Mouse (Mus musculus): ENCODE results near the gene Tnks1bp1. TPM values are rescaled to one million over a fixed set of nuclear protein-coding genes. Genes with fewer than 3 reads are reported as not detected.
A peak's percentile ranks its signal among the peaks of the same experiment; 100 is the strongest.

Gene Tnks1bp1
- polyA plus RNA-seq, 1 experiment from 2014 or later = 20.1 TPM

DNA sequence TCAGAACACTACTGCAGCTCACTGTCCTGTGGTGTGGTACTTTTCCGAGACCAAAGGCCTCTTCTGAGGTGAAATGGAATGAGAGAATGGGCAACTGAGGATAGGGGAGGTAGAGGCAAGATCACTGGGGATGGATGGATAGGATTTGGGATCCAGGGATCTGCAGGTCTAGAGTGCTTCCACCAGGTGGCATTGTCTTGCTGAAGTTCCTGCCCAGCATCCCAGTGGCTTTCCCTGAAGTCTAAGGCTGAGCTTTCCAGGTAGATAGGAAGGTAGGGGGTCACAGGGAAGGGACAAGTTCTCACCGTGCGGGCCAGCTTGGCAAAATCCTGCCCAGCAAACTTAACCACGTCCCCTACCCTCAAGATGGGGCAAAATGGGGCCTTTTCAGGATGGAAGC, 25.8 kb upstream of the Tnks1bp1 start:
- Histone ChIP-seq H3K27ac (no peak overlapping the region), H3K9ac (no peak overlapping the region), H3K36me3 (ENCODE audit: poor library complexity, severe bottlenecking) (no peaks in the 10 kb centered on the region), H3K4me3 (no peak overlapping the region), H3K9me3 (replicated peaks) (no peaks in the 10 kb centered on the region), H3K27me3 (no peaks in the 10 kb centered on the region), H3K4me2 (no peak overlapping the region), H3K4me1 (no peaks in the 10 kb centered on the region)
- WGBS = 18% methylated on average over 4 of the region's 4 CpGs
- no peak; the same call in 1 of the 2 replicates for ATAC-seq

DNA sequence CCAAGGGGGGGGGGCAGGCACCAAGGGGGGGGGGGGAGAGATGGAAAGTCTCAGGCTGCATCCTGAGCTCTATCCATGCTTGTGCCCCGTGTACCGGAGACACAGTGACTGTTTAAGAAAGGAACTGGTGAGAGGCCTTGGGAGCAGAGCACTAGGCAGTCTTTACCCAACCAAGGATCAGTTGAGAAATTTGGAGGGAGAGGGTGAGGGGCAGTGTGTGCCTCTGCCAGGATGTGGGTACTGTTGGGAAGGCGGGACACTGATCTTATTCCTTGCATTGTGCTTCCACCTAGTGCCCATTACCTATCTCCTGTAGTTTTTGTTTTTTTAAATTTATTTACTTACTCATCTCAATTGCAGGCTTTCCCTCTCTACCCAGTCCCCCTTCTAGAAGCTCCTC, 21.6 kb upstream of the Tnks1bp1 start:
- ATAC-seq = no peak
- H3K4me3 ChIP-seq = no peak overlapping the region
- H3K9me3 ChIP-seq (replicated peaks) = no peaks in the 10 kb centered on the region
- H3K9ac ChIP-seq = no peak overlapping the region
- no peaks in the 10 kb centered on the region for H3K27me3 ChIP-seq
- WGBS = 67% methylated on average over 3 of the region's 3 CpGs
- H3K36me3 ChIP-seq (ENCODE audit: poor library complexity, severe bottlenecking) = no peaks in the 10 kb centered on the region
- H3K27ac ChIP-seq = no peak overlapping the region
- no peak overlapping the region for H3K4me2 ChIP-seq
- no peaks in the 10 kb centered on the region for H3K4me1 ChIP-seq

DNA sequence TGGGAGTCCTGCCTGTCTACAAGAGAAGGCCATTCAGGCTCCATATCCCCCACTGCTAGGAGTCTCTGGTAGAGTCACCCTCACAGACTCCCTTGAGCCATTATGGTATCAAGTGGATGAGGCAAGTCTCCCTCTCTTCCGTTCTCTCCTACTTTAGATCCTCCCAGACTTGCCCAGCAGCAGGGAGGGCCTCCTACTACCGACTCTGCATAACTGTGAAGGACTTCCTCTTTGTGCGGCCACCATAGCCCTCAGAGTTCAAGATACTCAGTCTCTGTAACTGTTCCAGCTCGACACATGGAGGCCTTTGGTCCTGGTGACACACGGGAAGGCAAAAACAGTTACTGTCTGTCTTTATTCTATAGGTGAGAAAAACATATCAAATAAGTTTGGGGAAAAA, 20.5 kb upstream of the Tnks1bp1 start:
- H3K4me2 ChIP-seq = no peak overlapping the region
- no peak overlapping the region for H3K27ac ChIP-seq
- H3K27me3 ChIP-seq = no peaks in the 10 kb centered on the region
- ATAC-seq = no peak
- no peaks in the 10 kb centered on the region for H3K36me3 ChIP-seq (ENCODE audit: poor library complexity, severe bottlenecking)
- WGBS = 79% methylated on average over 5 of the region's 5 CpGs
- no peak overlapping the region for H3K4me3 ChIP-seq
- no peaks in the 10 kb centered on the region for H3K4me1 ChIP-seq
- H3K9me3 ChIP-seq (replicated peaks) = no peaks in the 10 kb centered on the region
- no peak overlapping the region for H3K9ac ChIP-seq

DNA sequence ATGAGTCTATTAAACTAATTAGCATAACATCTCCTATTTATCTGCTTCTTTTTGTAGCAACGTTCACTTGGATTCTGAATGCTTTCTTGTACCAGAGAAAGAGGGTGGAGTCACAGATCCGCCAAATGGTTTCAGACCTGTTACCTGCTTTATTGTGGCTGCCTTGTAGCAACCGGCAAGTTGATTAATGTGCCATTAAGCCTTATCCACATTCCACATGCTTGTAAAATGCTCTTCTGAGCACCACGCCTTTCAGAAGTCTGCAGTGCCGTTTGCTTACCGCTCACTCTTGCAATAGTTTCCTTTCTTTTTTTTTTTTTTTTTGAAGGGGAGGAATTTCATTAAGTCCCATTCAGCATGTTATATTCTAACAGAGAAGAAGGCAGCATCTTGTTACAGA, 17.9 kb upstream of the Tnks1bp1 start:
- no peak overlapping the region for H3K9ac ChIP-seq
- no peaks in the 10 kb centered on the region for H3K27me3 ChIP-seq
- no peaks in the 10 kb centered on the region for H3K4me1 ChIP-seq
- ATAC-seq = no peak
- H3K36me3 ChIP-seq (ENCODE audit: poor library complexity, severe bottlenecking) = no peaks in the 10 kb centered on the region
- H3K9me3 ChIP-seq (replicated peaks) = no peaks in the 10 kb centered on the region
- H3K27ac ChIP-seq = no peak overlapping the region
- H3K4me2 ChIP-seq = no peak overlapping the region
- WGBS = 67% methylated on average over 6 of the region's 6 CpGs
- no peak overlapping the region for H3K4me3 ChIP-seq

DNA sequence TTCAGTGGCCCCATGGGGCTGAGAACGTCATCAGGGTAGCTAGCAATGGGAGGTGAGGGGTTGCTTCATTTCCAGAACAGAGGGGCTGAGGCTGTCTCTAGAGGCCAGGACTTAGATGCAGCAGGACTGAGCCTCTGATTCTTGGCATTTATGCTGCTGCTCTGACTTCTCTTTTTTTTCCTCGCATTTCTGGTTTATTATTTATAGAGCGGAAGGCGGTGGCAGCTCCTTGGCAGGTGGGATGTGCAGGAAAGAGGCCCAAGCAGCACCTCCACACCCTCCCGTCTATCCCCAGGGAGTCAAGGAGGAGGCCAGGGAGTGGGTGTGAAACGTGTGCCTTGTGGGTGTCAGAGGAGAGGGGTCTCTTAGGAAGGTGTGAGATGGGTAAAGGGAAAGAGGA, 16.8 kb upstream of the Tnks1bp1 start:
- no peaks in the 10 kb centered on the region for H3K36me3 ChIP-seq (ENCODE audit: poor library complexity, severe bottlenecking)
- 69% methylated on average over 6 of the region's 6 CpGs for WGBS
- no peaks in the 10 kb centered on the region for H3K4me1 ChIP-seq
- H3K27ac ChIP-seq = no peak overlapping the region
- H3K4me3 ChIP-seq = no peak overlapping the region
- no peaks in the 10 kb centered on the region for H3K27me3 ChIP-seq
- no peak for ATAC-seq
- no peaks in the 10 kb centered on the region for H3K9me3 ChIP-seq (replicated peaks)
- no peak overlapping the region for H3K4me2 ChIP-seq
- no peak overlapping the region for H3K9ac ChIP-seq

DNA sequence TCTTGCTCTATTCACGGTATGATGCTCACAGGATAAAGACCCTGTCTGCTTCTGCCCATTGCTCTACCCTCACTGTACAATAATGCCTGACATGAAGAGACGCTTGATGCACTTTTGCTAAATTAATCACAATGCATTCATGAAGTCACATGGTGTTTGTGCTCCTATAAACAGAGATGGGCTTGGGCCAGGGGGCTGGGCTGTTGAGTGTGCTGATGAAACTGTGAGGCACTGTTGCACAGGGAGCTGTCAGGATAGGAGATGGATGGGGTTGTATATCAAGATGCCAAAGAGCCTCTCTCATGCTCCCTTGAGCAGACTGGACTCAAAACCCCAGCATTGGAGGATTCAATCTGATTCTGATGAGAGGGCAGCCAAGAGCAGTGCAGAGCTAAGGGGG, 14.7 kb upstream of the Tnks1bp1 start:
- Histone ChIP-seq H3K4me1 (peaks cover 11% of the 10 kb centered on the region), H3K4me2 (no peak overlapping the region), H3K9me3 (replicated peaks) (no peaks in the 10 kb centered on the region), H3K36me3 (ENCODE audit: poor library complexity, severe bottlenecking) (no peaks in the 10 kb centered on the region), H3K9ac (no peak overlapping the region), H3K27ac (no peak overlapping the region), H3K4me3 (no peak overlapping the region), H3K27me3 (no peaks in the 10 kb centered on the region)
- WGBS = 84% methylated on average over 2 of the region's 2 CpGs
- no peak for ATAC-seq

DNA sequence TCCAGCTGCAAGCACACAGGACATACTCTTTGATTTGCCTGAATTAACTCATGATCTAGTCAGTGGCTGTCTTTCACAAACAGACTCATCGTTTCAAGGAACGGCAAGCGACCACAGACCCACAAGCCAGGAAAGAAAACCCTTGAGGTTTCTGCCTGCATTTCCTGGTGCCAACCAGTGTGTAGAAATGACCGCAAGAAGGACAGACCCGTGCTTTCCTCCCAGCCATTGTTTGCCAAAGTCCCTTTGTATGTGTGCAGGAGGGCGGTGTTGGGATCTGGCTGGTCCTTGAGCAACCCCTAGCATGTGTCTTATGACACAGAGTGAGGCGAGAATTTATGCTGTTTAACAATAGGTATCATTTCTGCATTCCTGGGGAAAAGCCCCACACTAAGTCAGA, 13.7 kb upstream of the Tnks1bp1 start:
- WGBS = 84% methylated on average over 7 of the region's 7 CpGs
- H3K4me3 ChIP-seq = no peak overlapping the region
- H3K9ac ChIP-seq = no peak overlapping the region
- no peak overlapping the region for H3K27ac ChIP-seq
- ATAC-seq = no peak
- no peak overlapping the region for H3K4me2 ChIP-seq
- 0 out of 2 replicates have a peak, but pooled peaks cover under 1% of the 10 kb centered on the region for H3K36me3 ChIP-seq (ENCODE audit: poor library complexity, severe bottlenecking)
- H3K27me3 ChIP-seq = no peaks in the 10 kb centered on the region
- no peaks in the 10 kb centered on the region for H3K9me3 ChIP-seq (replicated peaks)
- H3K4me1 ChIP-seq = peaks cover 18% of the 10 kb centered on the region

DNA sequence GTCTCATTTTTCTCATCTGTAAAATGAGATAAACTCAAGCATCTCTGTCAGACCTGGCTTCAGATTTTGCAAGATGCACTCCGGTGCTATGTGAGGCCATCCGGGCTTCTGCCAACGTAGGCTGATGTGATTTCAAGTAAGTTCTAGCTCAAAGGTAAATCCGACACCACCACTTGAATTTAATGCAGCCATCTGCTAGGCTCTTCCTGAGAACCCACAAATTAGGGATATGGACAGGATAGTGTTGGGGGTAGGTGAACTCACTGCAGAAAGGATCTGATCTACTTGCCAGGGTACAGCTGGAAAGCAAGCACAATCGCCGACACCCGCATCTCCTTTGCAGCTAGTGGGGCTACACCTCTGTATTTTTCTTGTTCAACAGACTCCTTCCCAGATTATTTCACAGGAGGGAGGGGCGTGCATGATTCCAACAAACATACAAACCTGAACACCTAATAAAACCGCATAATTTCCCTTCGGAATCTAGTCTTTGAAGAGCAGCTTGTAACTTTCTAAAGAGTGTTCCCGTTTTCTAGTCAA, 11.2 kb upstream of the Tnks1bp1 start:
- Histone ChIP-seq H3K4me2 (peak overlapping the region; percentile 73), H3K27ac (peak overlapping the region; percentile 81; the same call in 1 of the 2 replicates), H3K9ac (peak overlapping the region; percentile 93), H3K9me3 (replicated peaks) (no peaks in the 10 kb centered on the region), H3K4me1 (peaks cover 18% of the 10 kb centered on the region), H3K36me3 (ENCODE audit: poor library complexity, severe bottlenecking) (peaks cover 24% of the 10 kb centered on the region), H3K27me3 (no peaks in the 10 kb centered on the region), H3K4me3 (peak overlapping the region; percentile 86)
- ATAC-seq = peak; percentile 52
- WGBS = 9% methylated on average over 11 of the region's 11 CpGs

DNA sequence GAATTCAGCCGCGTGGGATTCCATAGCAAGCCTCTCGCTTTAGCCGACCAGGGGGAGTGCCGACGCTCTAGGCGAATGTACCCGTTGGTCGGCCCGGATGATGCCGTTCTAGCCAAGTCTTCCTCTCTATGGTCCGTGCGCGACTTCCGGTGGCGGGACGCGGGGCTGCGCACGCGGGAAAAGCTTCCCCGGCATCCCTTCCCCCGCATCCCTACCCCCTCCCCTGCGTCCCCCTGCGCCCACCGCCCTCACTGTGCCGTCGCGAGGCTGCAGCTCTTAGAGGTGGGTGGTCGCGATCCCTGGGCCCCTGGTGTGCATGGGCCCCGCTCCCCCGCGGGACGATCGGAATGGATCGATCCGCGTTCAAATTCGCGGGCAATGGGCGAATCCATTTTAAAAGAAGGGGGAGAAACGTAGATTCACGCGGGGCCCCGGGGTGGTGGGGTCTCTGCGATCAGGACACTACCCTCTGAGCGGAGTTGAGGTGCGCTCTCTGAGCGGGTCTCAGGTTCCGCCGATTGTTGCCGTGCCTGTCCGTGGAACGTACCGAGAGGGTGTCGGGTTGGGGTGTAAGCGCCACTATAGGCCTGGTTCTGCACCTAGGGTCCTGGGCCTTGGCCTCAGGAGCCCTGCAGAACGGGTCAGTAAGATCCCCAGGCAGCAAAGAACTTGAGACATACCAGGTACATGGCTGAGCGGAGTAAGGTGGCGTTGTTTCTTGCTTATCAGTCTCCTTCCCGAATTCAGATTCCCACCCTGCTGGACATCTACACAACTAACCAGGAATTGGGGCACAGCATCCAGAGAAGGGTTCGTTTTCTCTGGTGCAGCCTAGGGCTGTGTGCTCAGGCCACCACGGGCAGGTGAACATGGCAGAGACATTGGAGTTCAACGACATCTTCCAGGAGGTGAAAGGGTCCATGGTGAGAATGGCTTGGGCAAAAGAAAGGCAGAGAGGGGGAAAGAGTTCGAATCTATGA, 10.5 kb upstream of the Tnks1bp1 start, which contains the start of the genes Ssrp1 and P2rx3:
TSS of gene Ssrp1 (plus strand) at position 188 of the 980 bp plus-strand sequence.
TSS of gene P2rx3 (minus strand) at position 416 of the 980 bp plus-strand sequence.
- Histone ChIP-seq H3K27me3 (no peaks in the 10 kb centered on the region), H3K36me3 (ENCODE audit: poor library complexity, severe bottlenecking) (peaks cover 32% of the 10 kb centered on the region), H3K4me1 (peaks cover 18% of the 10 kb centered on the region), H3K4me2 (peak within 1 kb of the TSS; percentile 73), H3K4me3 (peak within 1 kb of the TSS; percentile 86), H3K9me3 (replicated peaks) (no peaks in the 10 kb centered on the region), H3K9ac (peak within 1 kb of the TSS; percentile 93), H3K27ac (peak within 1 kb of the TSS; percentile 81)
- ATAC-seq = peak; percentile 98
- 1% methylated on average over 63 of the region's 66 CpGs for WGBS

DNA sequence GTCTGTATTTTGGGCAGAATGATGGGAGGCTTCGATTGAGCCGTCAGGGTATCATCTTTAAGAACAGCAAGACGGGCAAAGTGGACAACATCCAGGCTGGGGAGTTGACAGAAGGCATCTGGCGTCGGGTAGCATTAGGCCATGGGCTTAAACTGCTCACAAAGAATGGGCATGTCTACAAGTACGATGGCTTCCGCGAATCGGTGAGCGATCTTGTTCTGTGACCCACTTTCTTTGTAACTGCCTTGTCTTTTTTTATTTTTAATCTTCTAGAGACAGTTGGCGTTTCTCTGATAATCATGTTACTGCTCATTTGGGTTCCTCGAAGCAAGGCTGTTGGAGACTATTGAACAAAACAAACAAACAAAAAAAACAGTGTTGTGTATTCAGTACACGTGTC, 9.5 kb upstream of the Tnks1bp1 start:
- Histone ChIP-seq H3K36me3 (ENCODE audit: poor library complexity, severe bottlenecking) (peaks cover 42% of the 10 kb centered on the region), H3K9ac (peak overlapping the region; percentile 93), H3K9me3 (replicated peaks) (no peaks in the 10 kb centered on the region), H3K4me3 (peak overlapping the region; percentile 86), H3K4me2 (peak overlapping the region; percentile 73), H3K27ac (no peak overlapping the region), H3K4me1 (peaks cover 18% of the 10 kb centered on the region), H3K27me3 (no peaks in the 10 kb centered on the region)
- 77% methylated on average over 13 of the region's 13 CpGs for WGBS
- ATAC-seq = no peak

DNA sequence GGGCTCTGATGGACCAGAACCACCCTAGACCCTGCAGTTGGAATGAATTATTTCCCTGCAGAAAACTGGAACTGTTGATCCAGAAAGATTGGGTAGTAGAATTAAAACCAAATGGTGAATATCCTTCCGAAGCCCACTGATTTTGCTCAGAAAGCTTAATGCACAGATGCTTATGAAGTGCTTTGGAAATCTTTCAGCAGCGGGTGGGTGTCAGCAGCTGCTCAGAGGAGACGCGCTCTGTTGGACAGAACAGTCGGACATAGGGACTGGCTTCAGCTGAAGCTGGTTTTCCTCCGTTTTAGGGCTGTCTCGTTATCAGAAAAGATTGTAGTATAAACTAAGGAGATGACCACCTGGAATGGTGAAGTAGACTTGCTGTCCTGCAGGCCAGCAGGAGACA, 4.2 kb upstream of the Tnks1bp1 start:
- ATAC-seq = no peak
- 96% methylated on average over 7 of the region's 7 CpGs for WGBS
- Histone ChIP-seq H3K9me3 (replicated peaks) (no peaks in the 10 kb centered on the region), H3K4me2 (no peak overlapping the region), H3K36me3 (ENCODE audit: poor library complexity, severe bottlenecking) (peaks cover 79% of the 10 kb centered on the region), H3K9ac (no peak overlapping the region), H3K4me3 (no peak overlapping the region), H3K27me3 (no peaks in the 10 kb centered on the region), H3K27ac (no peak overlapping the region), H3K4me1 (peaks cover 17% of the 10 kb centered on the region)

DNA sequence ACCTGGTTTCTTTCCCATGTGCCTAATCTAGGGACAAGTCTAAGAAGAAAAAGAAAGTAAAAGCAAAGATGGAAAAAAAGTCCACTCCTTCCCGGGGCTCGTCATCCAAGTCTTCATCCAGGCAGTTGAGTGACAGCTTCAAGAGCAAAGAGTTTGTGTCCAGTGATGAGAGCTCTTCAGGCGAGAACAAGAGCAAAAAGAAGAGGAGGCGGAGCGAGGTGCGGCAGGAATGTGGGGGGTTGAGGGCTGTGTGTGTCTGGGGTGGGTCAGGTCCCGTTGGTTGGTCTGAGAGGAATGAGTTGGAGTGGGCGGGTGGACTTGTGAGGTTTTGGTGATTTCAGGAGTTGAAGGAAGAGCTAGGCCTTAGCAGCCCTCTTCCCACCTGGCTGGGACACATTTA, 1.6 kb upstream of the Tnks1bp1 start:
- H3K27ac ChIP-seq = no peak overlapping the region
- no peak for ATAC-seq
- H3K4me2 ChIP-seq = no peak overlapping the region
- peaks cover 40% of the 10 kb centered on the region for H3K4me1 ChIP-seq
- 74% methylated on average over 8 of the region's 8 CpGs for WGBS
- H3K27me3 ChIP-seq = no peaks in the 10 kb centered on the region
- no peak overlapping the region for H3K9ac ChIP-seq
- peaks cover 59% of the 10 kb centered on the region for H3K36me3 ChIP-seq (ENCODE audit: poor library complexity, severe bottlenecking)
- H3K4me3 ChIP-seq = no peak overlapping the region
- no peaks in the 10 kb centered on the region for H3K9me3 ChIP-seq (replicated peaks)
